Mouse (Mus musculus): ENCODE measurements around the gene Zfp938.

The Zfp938 gene

GRCm38 (mm10) chr10:82240742-82241400 is at the start of gene Zfp938:
Gene Zfp938 (minus strand): TSS chr10:82241280.
- DNase-seq (ENCODE audit: low spot score), result peak; percentile 31

DNA sequence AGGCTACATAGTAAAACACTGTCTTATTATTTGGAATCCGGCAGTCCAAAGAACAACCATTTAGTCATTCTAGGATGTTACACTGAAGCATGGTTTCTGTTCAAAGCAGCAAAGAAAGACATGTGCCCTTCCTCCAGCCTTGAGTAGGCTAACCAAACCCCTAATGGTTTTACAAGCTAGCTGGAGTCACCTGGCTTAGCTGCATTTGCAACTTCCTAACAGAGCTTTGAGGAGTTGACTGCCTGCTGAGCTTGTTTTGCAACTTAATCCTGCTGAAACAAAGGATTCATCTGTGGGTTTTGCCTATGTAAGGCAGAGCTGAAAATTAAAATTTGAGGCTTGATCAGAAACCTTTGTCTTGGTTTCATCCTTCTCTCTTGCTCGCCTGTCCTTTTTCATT is 16.3 kb upstream of the Zfp938 start:
- DNase-seq (ENCODE audit: low spot score), result no peak

DNA sequence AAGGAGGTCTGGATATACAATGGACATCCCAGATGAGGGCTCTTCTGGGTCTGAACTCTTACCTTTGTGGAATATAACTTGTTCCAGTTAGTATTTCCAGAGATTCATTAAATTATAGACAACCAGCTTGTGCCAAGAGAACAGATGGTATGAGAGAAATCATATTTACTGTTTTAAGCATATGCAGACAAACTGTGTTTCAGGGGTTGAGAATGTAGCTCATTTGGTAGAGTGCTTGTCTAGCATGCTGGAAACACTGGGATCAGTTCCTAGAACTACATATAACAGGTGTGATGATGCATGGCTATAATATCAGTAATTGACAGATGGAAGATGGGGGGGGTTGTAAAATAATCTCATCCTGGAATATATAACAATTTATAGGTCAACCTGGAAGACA is 3.9 kb upstream of the Zfp938 start:
- DNase-seq (ENCODE audit: low spot score), result no peak

DNA sequence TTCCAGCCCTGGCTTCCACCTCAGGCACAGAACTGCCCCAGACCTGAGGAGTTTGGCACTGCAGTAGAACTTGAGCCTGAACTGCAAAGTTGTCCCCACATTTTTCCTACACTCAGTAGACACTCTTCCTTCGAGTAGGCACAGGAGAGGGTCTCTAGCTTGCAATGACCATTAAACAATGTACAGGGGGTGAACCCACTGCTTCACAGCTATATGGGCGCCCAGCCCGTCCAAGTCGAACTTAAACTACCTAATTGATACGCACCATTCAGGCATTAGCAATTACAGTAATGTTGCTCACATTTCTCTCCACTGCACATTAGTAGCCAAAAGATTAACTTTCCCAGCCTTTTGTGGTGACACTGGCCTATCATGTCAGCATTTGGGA is 315 bp upstream of the Zfp938 start:
- DNase-seq (ENCODE audit: low spot score), result no peak

GRCm38 (mm10) chr10:82178257-82179064 is 62.6 kb downstream of the Zfp938 start:
- peak; percentile 59 for DNase-seq (ENCODE audit: low spot score)
